Mouse (Mus musculus) thymus, postnatal 36 days (tissue): ENCODE results near the gene Slc9a3r2.

Experiments used
- DNase-seq, 2 experiments: peaks; one replicate each; pipeline ENCODE4 v3.0.0; 2022; ENCODE audit warnings: mixed read lengths in 2 of 2

The Slc9a3r2 gene

DNA sequence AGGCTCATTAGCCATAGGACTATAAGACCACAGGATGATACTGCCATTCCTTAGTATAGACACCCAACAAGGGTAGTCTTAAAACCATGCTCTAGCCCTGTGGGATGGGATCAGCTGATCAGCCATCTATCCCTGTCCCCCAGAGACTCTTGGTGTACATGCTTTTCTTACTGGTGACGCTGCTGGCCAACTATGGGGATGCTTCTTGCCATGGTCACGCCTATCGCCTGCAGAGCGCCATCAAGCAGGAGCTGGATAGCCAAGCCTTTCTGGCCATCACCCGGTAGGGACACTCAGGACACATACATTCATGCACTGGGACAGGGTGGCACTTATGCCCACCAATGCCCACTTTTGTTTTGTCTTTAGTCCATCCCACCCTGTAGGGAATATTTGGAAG is 58.4 kb downstream of the Slc9a3r2 start:
- DNase-seq = no peak

DNA sequence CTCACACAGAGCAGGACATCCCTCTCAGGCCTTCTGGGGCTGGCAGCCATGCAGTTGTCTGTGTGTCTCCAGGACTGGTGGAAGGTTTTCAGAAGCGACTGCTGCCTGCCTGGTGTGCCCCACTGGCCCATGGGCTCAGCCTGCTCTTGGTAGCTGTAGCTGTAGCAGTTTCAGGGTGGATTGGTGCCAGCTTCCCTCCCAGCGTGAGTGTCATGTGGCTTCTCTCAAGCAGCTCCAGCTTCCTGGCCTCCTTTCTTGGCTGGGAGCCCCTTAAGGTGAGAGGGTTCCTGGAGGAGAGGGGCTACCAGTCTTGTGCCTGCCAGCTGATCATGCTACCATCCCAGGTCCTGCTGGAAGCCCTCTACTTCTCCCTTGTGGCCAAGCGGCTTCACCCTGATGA is 59.2 kb downstream of the Slc9a3r2 start:
- DNase-seq = no peak
